Mouse (Mus musculus): Measurements from ENCODE around the gene D630003M21Rik.

Gene D630003M21Rik

DNA sequence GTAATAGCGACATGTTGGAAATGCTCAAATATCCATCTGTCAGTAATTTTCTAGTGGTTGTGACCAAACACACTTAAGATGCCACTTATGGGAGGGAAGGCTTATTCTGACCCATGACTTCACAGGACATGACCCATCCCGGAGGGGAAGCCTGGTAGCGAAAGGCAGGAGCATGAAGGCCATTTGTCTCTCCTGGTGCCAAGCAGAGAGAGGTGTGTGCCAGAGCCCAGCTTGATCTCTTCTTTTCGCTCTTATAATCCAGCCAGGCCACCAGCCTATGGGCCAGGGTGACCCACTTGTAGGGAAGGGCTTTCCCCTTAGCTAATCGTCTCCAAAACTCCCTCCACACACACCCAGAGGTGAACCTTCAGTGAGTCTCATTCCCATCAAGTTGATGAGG lies 9.1 kb upstream of the D630003M21Rik start:
- in situ Hi-C loops (cut with MboI, MseI) = no loop called here

DNA sequence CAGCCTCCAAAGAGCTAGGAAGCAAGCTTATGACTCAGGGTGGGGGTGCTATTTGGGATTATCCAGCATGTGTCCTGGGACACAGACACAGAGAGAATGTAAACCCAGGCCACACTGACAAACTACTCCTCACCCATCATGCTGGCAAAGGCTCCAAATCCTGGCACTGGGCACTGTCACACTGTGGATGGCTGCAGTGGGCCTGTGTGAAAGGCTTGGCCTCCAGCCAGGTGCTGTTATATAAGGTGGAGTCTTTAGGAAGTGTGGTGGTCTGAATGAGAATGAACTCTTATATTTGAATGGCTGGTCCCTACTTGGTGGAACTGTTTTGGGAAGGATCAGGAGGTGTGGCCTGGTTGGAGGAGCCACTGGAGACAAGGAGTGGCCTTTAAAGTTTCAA lies 7.7 kb upstream of the D630003M21Rik start:
- in situ Hi-C loops (cut with MboI, MseI) = no loop called here

DNA sequence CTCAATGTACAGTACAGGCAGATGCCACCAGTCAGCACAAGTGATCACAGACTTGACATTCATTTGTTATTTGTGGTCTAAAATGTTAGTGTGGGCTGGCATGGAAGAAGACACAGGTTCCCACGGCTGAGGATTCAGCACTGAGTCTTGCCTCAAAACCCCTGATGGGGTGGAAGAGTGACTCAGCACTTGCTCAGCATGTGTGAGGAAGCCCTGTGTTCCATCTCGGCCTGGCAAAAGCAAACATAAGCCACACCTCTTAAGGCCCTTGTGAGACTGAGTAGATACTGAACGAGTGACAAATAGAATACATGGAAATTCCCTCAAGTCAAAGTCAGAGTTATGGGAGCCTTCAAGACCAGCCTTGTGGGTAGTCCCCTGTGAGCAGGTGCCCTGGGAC lies 4.1 kb upstream of the D630003M21Rik start:
- in situ Hi-C loops (cut with MboI, MseI) = no loop called here

DNA sequence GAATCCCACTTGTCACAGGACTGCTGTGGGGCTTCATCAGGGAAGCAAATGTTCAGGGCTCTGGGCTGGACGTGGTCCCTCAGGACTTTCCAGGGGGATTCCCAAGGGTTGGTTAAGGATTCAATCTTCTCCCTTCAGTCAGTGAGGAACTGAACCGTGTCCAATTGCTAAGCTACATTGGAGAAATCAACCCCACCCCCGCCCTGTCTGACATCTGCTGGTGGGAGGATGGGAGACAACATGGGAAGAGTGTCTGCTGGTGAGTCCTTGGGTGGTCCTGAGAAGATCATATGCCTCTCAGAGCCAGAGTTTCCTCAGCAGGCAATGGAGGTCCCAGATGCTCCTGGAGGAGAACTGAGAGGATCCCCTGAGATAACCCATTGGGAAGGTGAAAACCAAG lies 3.4 kb upstream of the D630003M21Rik start:
- in situ Hi-C loops (cut with MboI, MseI) = no loop called here

DNA sequence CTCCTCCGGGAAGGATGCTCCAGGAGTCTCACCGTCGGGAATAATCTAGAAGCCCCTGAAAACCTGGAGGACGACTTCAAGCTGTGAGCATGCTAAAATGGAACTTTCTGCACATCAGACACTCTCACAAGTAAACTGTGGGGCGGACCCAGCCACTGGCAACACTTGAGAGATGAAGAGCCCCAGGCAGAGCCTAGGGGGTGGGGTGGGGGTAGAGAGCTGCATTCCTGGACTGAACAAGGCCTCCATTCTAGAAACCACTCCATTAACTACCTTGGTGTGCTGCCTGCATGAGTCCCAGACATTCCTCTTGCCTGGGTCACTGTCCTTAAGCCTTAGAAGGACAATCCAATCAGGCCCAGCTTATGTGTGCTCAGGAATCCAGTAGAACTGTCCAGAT lies 2.0 kb upstream of the D630003M21Rik start:
- in situ Hi-C loops (cut with MboI, MseI) = no loop called here

DNA sequence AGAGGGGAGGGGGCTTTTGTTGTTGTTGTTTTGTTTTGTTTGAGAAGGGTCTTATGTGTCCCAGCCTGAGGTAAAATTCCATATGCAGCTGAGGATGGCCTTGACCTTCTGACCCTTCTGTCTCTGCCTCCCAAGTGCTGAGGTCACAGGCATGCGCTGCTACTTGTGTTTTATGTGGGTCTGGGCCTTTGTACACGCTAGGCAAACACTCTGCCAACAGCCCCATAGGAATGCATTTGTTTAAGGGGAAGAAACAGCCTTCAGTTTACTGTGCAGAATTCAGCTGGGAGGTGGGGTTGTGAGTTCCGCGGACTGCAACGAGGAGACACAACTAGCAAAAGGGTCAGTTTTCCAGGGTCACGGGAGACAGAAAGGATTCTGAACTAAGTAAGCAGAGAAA lies 1.6 kb upstream of the D630003M21Rik start:
- in situ Hi-C loops (cut with MboI, MseI) = no loop called here

DNA sequence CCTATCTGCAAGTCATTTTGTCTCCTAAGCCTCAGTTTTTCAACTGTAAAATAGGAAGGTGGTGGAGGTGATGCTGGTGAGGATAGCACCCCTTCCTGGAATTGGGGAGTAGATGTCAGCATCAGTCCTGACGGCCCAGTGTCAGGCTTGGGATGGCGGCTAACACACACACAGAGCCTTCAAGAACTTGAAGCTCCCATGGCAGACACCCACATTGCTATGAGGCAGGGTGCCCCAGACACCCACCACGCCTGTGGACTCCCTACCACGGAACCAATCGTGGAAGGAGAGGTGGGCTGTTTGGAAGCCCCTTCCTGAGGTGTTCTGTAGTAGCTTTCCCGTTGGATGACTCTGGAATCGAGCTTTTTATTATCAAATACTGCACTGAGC lies 476 bp upstream of the D630003M21Rik start:
- in situ Hi-C loops (cut with MboI, MseI) = no loop called here

DNA sequence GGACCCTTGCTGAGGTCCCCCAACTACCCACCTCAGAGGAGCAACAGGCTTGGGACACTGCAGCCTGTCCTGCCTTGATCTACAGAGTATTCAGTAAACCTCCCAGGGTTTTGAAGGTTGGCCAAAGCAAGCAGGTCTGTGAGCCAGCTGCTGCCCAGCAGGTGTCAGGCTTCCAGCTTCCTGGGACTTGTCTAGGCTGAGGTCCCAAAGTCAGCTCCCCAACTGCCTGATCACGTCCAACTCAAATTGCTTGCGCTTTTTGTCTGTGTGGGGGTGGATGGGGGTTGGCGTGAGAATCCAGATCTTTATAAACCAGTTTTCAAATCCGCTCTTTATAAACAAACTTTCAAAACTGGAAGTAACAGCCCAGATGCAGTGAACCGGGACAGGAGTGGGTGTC lies 3.7 kb downstream of the D630003M21Rik start:
- in situ Hi-C loops (cut with MboI, MseI) = no loop called here

DNA sequence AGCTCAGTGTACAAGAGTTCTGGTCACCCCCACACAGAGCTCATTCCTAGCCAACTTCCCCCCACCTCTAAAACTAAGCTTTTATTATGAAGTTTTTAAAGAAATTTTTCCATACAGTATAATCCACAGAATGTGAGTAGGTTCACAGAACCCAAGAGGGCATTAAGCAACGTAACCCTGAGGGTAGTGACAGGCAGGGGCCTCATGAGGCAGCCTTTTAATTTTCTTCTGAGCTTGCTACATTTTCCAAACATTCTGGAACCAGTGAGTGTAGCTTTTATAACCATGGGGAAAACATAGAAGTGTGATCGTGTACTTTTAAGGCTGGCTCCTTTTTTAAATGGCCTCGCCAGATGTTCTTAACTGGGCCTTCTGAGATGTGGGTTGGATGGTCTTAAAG lies 5.5 kb downstream of the D630003M21Rik start:
- in situ Hi-C loops (cut with MboI, MseI) = no loop called here

DNA sequence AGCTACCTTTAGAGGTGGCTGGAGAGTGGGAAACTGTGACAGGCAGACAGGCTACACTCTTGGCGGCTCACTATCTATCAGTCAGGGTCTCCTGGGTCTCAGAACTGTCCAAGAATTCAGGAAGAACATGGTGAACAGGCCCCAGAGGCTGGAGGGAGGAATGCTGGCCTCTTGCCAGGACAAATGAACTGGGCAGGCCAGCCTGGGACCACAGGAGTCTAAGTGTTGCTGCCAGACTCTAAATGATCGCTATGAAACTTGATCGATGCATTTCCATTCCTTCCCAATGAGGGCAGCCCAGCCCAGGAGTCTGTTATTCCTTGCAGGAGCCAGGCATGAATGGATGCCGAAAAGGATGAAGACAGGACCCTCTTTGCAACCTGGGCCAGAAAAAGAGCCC lies 6.4 kb downstream of the D630003M21Rik start:
- in situ Hi-C loops (cut with MboI, MseI) = no loop called here

DNA sequence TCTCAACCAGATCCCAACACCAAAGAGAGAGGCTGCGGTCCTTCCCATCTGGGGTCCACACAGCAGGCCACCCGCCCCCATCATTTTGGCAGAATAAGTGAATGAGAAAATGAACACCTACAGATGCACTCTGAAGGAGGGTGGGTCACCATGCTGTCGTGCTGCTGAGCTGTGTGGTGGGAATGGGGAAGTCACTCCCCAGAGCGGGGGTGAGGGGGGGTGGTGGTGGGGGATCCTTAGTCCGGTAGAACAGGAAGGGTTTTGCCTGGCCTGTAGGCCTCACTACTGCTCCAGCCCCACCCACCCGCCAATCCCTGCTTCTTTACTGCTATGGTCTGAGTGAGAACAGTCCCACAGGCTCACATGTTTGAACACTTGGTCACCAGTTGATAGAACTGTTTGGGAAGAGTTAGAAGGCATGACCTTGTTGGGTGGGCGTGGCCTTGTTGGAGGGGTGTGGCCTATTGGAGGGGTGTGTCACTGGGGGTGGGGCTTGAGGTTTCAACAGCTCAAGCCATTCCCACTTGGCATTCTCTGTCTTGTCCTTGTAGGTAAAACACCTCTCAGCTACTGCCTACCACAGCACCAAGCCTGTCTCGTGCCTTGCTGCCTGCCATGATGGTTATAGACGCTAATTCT lies 7.5 kb downstream of the D630003M21Rik start:
- in situ Hi-C loops (cut with MboI, MseI) = no loop called here

DNA sequence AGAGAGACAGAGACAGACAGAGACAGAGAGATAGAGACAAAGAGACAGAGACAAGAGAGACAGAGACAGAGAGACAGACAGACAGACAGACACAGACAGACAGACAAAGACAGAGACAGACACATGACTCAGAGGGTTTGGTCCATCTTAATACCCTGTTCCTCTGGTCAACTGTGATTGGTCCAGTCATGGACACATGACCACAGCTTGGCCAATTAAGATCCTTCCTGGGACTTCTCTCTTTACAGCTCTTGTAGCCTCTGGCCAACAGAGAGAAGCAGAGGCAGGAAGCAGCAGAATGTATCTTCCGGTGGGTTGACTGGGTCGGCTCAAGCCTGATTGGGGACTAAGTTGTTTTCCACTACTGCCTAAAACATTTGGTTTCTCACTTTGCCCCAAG lies 9.5 kb downstream of the D630003M21Rik start:
- in situ Hi-C loops (cut with MboI, MseI) = loop anchor here (5.0 kb wide), 1 partner anchor 38 kb away; the partner anchor contains the start of gene Bpi

DNA sequence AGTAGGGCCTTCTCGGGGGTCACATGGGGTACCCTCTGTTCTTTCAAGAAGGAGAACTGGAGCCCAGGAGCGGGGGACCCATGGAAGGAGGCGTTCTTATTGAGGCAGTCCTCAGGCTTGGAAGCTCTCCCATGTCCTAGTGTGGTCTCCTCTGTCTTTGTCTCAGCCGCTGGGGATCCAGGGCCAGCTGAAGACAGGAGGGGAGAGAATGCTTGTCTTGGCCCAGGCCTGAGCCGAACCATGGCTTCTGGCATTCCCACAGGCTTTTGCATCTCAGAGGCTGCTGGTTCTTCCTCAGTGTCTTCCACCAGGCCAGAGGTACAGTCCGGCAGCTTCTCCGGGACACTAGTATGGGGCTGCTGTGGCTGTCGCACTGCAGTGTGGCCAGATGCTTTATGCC lies 12.5 kb downstream of the D630003M21Rik start:
- in situ Hi-C loops (cut with MboI, MseI) = loop anchor here (5.0 kb wide), 1 partner anchor 41 kb away; the partner anchor contains the start of gene Bpi

DNA sequence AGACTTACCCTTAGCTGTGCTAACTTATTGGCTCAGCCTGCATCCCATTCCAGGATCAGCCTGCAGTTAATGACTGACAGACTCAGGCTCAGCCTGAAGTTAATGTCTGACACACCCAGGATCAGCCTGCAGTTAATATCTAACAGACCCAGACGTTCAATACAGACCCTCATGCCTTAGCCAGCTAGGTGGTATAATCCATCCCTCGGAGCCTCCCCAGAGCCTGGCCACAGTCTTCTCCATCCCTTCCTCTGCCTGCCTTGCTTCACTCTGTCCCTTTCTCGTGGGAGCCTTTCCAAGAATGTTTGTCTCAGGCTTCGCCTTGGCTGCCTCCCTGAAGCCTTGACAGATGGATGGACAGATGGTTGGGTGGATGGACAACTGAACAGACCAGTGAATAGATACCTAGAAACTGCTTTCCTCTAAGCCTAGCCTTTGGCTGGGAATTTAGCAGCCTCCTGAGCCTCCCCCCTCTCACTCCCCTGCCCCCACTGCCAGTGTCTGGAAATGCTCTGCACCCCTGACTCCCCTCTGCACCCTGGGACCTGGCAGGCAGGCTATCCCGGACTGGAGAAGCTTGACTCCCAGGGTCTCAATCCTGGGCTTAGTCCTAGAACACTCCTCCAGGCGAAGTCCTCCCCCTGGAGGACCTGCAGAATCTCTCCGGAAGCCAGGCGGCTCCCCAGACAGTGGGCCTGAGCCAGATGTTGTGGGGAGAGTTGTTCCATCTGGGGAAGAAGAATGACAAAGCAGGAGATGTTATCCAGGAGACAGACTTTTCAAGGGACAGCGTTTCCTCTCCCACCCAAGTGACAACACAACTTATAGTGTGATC lies 13.5 kb downstream of the D630003M21Rik start:
- in situ Hi-C loops (cut with MboI, MseI) = loop anchor here (5.0 kb wide), 1 partner anchor 42 kb away; the partner anchor contains the start of gene Bpi

DNA sequence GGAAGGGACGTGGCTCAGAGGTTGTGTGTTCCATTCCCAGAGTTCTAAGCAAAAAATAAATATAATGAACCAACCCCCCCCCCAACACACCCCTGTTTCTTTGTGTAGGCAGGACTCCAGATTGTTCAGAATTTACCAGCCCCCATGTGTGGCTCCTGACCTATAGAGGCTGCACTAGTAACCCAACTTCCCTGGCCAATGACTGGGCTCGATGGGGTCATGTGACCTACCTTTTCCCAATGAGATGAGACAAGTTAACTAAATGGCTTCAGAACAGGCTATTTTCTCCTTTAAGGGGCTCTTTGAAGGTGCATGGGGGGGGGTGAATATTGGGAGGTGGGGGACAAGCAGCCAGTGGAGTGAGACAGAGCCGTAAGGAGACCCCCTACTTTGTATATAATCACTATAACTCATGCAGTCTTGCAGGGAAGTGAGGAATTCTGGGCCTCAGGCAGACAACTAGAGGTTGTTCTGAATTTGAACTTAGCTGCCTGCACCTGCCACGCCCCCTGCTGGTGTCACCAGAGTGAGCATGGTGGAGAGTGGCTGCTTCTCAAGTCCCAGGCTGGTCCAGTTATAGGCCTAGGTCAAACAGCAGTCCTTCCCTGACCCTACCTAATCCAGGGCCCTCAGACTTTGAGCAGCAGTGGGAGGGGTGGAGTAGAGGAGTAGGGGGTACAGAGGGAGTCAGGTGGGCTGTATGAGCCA lies 17.1 kb downstream of the D630003M21Rik start:
- in situ Hi-C loops (cut with MboI, MseI) = no loop called here

DNA sequence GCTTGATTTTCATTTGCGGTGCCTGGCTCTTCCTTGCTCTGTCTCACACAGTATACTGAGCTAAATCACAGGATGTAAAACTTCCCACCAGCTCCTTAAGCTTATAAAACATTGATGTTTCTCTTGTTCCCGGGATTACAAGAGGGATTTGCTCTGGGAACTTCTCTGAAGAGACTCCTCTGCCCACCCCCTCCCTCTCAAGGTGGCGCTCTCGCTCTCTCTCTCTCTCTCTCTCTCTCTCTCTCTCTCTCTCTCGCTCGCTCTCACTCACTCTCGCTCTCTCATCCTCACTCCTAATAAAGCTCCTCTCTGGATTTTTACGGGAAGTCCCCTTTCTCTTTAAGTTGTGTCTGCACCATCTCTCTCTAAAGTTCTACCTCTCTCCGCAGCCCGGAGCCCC lies 18.1 kb downstream of the D630003M21Rik start:
- in situ Hi-C loops (cut with MboI, MseI) = no loop called here

DNA sequence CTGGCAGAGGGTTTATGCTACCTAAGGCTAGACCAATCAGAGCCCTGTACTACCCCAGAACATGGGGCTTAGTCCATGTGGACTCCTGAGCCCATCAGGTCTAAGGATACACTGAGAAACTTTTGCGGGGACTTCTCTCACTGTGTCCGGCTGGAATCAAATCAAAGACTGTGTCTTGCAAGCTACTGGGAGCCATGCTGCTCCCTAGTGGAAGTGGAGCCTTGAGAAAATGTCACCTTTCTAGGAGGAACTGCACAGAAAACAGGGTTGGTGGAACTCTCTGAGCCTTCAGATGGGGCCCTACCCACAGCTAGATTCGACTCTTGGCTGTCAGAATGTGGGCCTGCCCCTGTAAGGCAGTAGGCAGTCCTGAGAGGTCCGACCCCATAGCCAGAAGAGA lies 18.5 kb downstream of the D630003M21Rik start:
- in situ Hi-C loops (cut with MboI, MseI) = no loop called here

DNA sequence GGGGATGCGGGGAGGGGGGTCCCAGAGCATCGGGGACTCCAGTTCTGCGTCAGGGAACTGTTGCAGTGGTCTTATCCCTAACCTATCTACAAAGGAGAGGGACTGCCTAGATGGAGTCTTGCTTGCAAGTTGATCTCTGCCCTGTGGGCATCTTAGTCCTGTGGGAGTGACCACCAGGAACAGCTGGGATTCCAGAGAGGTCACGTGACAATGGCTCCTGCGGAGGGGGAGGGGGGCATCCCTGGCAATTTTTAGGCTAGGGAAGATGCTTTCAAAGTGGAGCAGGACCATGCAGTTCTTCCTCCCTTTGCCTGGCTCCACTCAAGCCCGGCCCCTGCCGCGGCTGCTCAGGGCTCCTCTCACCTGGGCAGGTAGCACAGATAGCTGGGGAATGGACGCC lies 19.2 kb downstream of the D630003M21Rik start:
- in situ Hi-C loops (cut with MboI, MseI) = loop anchor here (5.0 kb wide), 2 partner anchors 133 to 152 kb away; no protein-coding TSS in a partner anchor

DNA sequence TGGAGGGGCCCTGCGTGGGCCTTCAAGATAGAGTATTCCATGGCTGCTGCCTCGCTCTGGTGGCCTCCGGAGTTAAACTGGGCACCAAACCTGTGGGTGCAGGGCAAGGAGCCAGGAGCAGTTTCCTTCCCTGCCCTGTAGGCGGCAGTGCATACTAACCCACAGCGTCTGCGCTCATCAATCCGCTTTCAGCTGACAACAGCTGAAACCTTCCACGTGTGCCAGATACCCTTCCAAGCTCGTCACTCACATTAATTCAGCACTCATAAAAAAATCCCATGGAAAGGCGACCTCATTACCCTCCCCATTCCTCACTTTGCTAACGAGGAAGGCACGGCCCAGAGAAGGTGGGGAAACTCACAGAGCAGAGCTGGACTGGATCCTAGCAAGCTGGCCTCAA lies 21.2 kb downstream of the D630003M21Rik start:
- in situ Hi-C loops (cut with MboI, MseI) = loop anchor here (5.0 kb wide), 2 partner anchors 134 to 151 kb away; no protein-coding TSS in a partner anchor

DNA sequence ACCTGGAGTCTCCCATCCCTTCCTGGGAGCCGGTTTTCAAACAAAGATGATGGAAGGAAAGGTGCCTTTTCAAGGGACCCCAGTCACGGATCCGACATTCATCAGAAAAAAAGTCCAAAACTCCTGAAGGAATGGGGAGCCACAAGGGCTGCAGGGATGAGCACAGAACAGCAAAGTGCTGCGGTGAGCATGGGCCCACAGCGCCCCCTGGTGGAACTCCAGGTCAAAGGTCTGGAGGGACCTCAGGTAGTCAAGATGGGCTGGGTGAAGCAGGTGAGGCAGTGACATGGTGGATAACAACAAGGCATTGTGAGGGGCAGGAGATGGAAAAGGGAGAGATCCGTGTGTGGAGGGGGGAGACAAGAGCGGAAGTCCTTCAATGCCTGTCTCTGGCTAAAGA lies 24.9 kb downstream of the D630003M21Rik start:
- in situ Hi-C loops (cut with MboI, MseI) = no loop called here

DNA sequence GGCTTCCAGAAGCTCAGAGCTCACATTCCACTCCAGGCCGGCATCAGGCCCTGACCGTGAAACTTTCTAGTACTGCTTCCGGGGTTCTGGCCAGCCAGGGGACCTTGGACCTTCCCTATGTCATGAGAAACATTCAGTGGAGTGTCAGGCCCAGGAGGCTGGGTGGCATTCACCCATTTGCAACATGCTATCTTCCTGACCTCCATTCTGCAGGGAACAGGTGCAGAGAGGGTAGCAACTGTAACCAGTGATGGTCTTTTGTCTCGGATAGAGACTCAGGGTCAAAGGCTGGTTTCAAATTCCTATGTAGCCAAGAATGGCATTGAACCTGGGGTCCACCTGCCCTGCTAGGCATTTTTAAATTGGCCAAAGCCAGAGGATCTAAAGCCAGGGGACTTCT lies 25.3 kb downstream of the D630003M21Rik start:
- in situ Hi-C loops (cut with MboI, MseI) = no loop called here

DNA sequence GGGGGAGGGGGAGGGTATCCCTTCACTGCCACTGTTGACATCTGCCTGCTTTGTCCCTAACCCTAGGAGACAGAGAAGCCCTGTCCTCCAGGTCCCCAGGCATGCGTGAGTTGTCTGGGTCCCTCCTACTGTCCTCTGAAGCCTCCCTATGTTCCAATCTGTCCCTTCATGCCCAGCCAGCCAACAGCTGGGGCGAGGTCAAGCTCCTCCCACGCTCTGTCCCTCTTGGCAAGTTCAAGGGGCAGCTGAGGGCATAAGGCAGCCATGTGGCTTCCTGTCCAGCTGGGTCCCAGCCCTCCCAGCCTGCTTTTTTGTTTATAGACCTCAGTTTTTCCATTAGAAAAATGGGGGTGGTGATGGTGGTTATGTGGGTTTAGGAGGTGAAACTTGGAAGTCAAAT lies 29.7 kb downstream of the D630003M21Rik start:
- in situ Hi-C loops (cut with MboI, MseI) = no loop called here

Data from regulatory T cell (primary cell).